Comparison of ENCODE assay signal across 8 mouse cellular contexts in genomic region chr10:20125226-20125625, GRCm38 (mm10). TPM values are rescaled to one million over a fixed set of nuclear protein-coding genes. Genes with fewer than 3 reads are reported as not detected.
DNase-seq lines count a peak whose midpoint lies in the region; ATAC-seq and TF ChIP-seq lines count a peak whose summit lies in the region.

No protein-coding gene starts in this region.

- ATAC-seq in forebrain, postnatal 0 days = peak; percentile 87
- peak; percentile 56 for ATAC-seq in inflammation-experienced regulatory T-cells, adult 6 months

- TF ChIP-seq CTCF in forebrain, postnatal 0 days (IDR thresholded peaks at IDR 0.05; ENCODE audit: low read depth) = peak; percentile 97
- TF ChIP-seq CTCF in left cerebral cortex, adult 2 months (IDR thresholded peaks at IDR 0.05) = peak; percentile 95

- H3K4me2 ChIP-seq in forebrain, postnatal 0 days (ENCODE audit: low read depth) = no peak overlapping the region

- no peaks in the 10 kb centered on the region for H3K36me3 ChIP-seq in forebrain, postnatal 0 days (ENCODE audit: insufficient read depth)

- no peaks in the 10 kb centered on the region for H3K9me3 ChIP-seq in forebrain, postnatal 0 days (ENCODE audit: low read length)

- no peak overlapping the region for H3K9ac ChIP-seq in forebrain, postnatal 0 days

- WGBS in forebrain, postnatal 0 days = 52% methylated on average over 4 of the region's 4 CpGs

- peak; percentile 91 for DNase-seq in heart, adult 11 months
- DNase-seq in heart, postnatal 25 days (ENCODE audit: low spot score) = no peak
- peak; percentile 71 to 76 for DNase-seq in cerebellum, adult 18-20 months
- peak; percentile 85 for DNase-seq in forebrain, postnatal 0 days
- peak; percentile 53 to 66 for DNase-seq in left cerebral cortex, adult 2 months (ENCODE audit: extremely low spot score in 1 of 2, low spot score in 2 of 2)
- DNase-seq in mesoderm, embryonic 11.5 days (ENCODE audit: low read depth, low spot score) = peak; percentile 67
- peak; percentile 32 for DNase-seq in skeletal muscle tissue, adult 2 months (ENCODE audit: low read depth, low spot score)

- no peaks in the 10 kb centered on the region for H3K4me1 ChIP-seq in forebrain, postnatal 0 days (ENCODE audit: insufficient read depth)

- H3K27ac ChIP-seq in forebrain, postnatal 0 days (ENCODE audit: low read depth, low read length) = no peak overlapping the region
- H3K27ac ChIP-seq in left cerebral cortex, adult 2 months = no peak overlapping the region

- no peaks in the 10 kb centered on the region for H3K27me3 ChIP-seq in forebrain, postnatal 0 days (ENCODE audit: insufficient read depth, low read length)

- H3K4me3 ChIP-seq in forebrain, postnatal 0 days (ENCODE audit: low read depth, low read length) = no peak overlapping the region
- no peak overlapping the region for H3K4me3 ChIP-seq in left cerebral cortex, adult 2 months

- intact Hi-C loops in heart, postnatal 25 days (cut with DNase I) = loop anchor here (2.0 to 10.0 kb wide), 3 partner anchors 190 to 420 kb away; partner anchors contain the start of gene Map3k5
- intact Hi-C loops in left cerebral cortex, adult 2 months (cut with DNase I) = loop anchor here (1.0 to 10.0 kb wide), 2 partner anchors 218 to 410 kb away; partner anchors contain the start of genes Il20ra and Pex7

RNA-seq across cellular contexts. Expression of gene Map7, which starts 23.0 kb away (rescaled TPM):
- 10 to 100 TPM; 17.4 TPM for total RNA-seq in heart, postnatal 25 days (2021)
- 6.9 and 14.5 TPM in 2 replicates for total RNA-seq in forebrain, postnatal 0 days (2014; rRNA removed)
- 4.3 and 6.3 TPM in 2 replicates for polyA plus RNA-seq in forebrain, postnatal 0 days (2015; fragmentation: Nextera tagmentation; extraction: Ambion mirVana)
- polyA plus RNA-seq in inflammation-experienced regulatory T-cells, adult 6 months (2017; shearing (Covaris generic)) = 1 to 10 TPM; 2.0 to 6.1 (median 5.4) TPM
- 100 to 1,000 TPM; 102 to 118 TPM for total RNA-seq in left cerebral cortex, adult 2 months (2021)
